Mouse (Mus musculus) bone marrow macrophage, adult 2 months (primary cell): ENCODE measurements around the gene St3gal6. TPM values are rescaled to one million over a fixed set of nuclear protein-coding genes. Genes with fewer than 3 reads are reported as not detected.

Experiments used
- H3K27ac ChIP-seq: 2 replicates; pipeline ENCODE4 v1.5.1; 2012; ENCODE audit warnings: low read depth, low read length; ENCODE audit not compliant: insufficient read depth
- H3K4me1 ChIP-seq: 2 replicates; pipeline ENCODE4 v1.6.1; 2012; ENCODE audit warnings: low read length; ENCODE audit not compliant: control insufficient read depth, insufficient read depth
- H3K4me3 ChIP-seq: 2 replicates; pipeline ENCODE4 v1.5.1; 2012; ENCODE audit warnings: mild to moderate bottlenecking, low read length, moderate library complexity; ENCODE audit not compliant: insufficient read depth
- CTCF ChIP-seq: IDR thresholded peaks from 2 replicates; pipeline ENCODE4 v1.5.1; 2012; ENCODE audit warnings: low read depth, mild to moderate bottlenecking, low read length, moderate library complexity
- POLR2A ChIP-seq: IDR thresholded peaks from 2 replicates; pipeline ENCODE4 v1.6.1; 2012; ENCODE audit warnings: mild to moderate bottlenecking, low read depth, low read length, borderline replicate concordance
- polyA plus RNA-seq: library from polyadenylated mRNA; stranded (reverse); fragments of >200 nt; gene quantifications from 2 replicates; pipeline ENCODE4 v1.2.4, GENCODE M21; 2012; ENCODE audit not compliant: missing spikeins, insufficient read depth, insufficient read length

St3gal6 gene
- polyA plus RNA-seq, 1 experiment: 8.5 TPM

- no peak overlapping the region for H3K27ac ChIP-seq
- H3K4me3 ChIP-seq: no peak overlapping the region
- TF ChIP-seq CTCF: no peak
- no peak for TF ChIP-seq POLR2A
- H3K4me1 ChIP-seq: peaks cover 41% of the 10 kb centered on the region
Measured at GRCm38 (mm10) chr16:58504945-58505344, 19.1 kb downstream of the St3gal6 start.

GRCm38 (mm10) chr16:58502566-58502965, 21.5 kb downstream of the St3gal6 start:
- peaks cover 48% of the 10 kb centered on the region for H3K4me1 ChIP-seq
- peak overlapping the region; percentile 70 for H3K27ac ChIP-seq
- H3K4me3 ChIP-seq: no peak overlapping the region
- TF ChIP-seq CTCF (no peak), POLR2A (no peak)

- no peak for TF ChIP-seq POLR2A
- Histone ChIP-seq H3K4me3 (no peak overlapping the region), H3K27ac (peak overlapping the region; percentile 75), H3K4me1 (peaks cover 48% of the 10 kb centered on the region)
Measured at GRCm38 (mm10) chr16:58501760-58502301, 22.2 kb downstream of the St3gal6 start.

GRCm38 (mm10) chr16:58499650-58500049, 24.4 kb downstream of the St3gal6 start:
- Histone ChIP-seq H3K4me3 (no peak overlapping the region), H3K4me1 (peaks cover 48% of the 10 kb centered on the region), H3K27ac (0 out of 2 replicates have a peak overlapping the region, but pooled peaks have one; percentile 12)
- TF ChIP-seq POLR2A (no peak), CTCF (no peak)

GRCm38 (mm10) chr16:58499172-58499584, 24.9 kb downstream of the St3gal6 start:
- TF ChIP-seq CTCF (no peak), POLR2A (no peak)
- Histone ChIP-seq H3K27ac (0 out of 2 replicates have a peak overlapping the region, but pooled peaks have one; percentile 12), H3K4me3 (no peak overlapping the region), H3K4me1 (peaks cover 46% of the 10 kb centered on the region)

GRCm38 (mm10) chr16:58497886-58498713, 25.9 kb downstream of the St3gal6 start:
- Histone ChIP-seq H3K4me3 (no peak overlapping the region), H3K4me1 (peaks cover 40% of the 10 kb centered on the region), H3K27ac (peak overlapping the region; percentile 13)
- TF ChIP-seq CTCF: no peak
- TF ChIP-seq POLR2A: no peak

- no peak overlapping the region for H3K4me3 ChIP-seq
- no peak for TF ChIP-seq POLR2A
- TF ChIP-seq CTCF: no peak
- H3K27ac ChIP-seq: no peak overlapping the region
- peaks cover 33% of the 10 kb centered on the region for H3K4me1 ChIP-seq
Measured at GRCm38 (mm10) chr16:58496791-58497190, 27.3 kb downstream of the St3gal6 start.

- Histone ChIP-seq H3K4me1 (no peaks in the 10 kb centered on the region), H3K27ac (no peak overlapping the region), H3K4me3 (no peak overlapping the region)
- no peak for TF ChIP-seq CTCF
- TF ChIP-seq POLR2A: no peak
Measured at GRCm38 (mm10) chr16:58487861-58488260, 36.2 kb downstream of the St3gal6 start.

GRCm38 (mm10) chr16:58482296-58482695, 41.7 kb downstream of the St3gal6 start:
- Histone ChIP-seq H3K4me1 (peaks cover 31% of the 10 kb centered on the region), H3K27ac (no peak overlapping the region), H3K4me3 (no peak overlapping the region)
- no peak for TF ChIP-seq POLR2A

- H3K4me3 ChIP-seq: no peak overlapping the region
- TF ChIP-seq POLR2A: no peak
- no peak for TF ChIP-seq CTCF
- peaks cover 31% of the 10 kb centered on the region for H3K4me1 ChIP-seq
- H3K27ac ChIP-seq: no peak overlapping the region
Measured at GRCm38 (mm10) chr16:58481906-58482270, 42.2 kb downstream of the St3gal6 start.
